Mouse (Mus musculus): ENCODE results near the gene Edar.

Gene Edar

GRCm38 (mm10) chr10:58651270-58652042, 24.0 kb downstream of the Edar start:
- no peak for DNase-seq

GRCm38 (mm10) chr10:58648787-58649186, 26.7 kb downstream of the Edar start:
- no peak for DNase-seq

GRCm38 (mm10) chr10:58644671-58645070, 30.8 kb downstream of the Edar start:
- no peak for DNase-seq

GRCm38 (mm10) chr10:58644194-58644593, 31.3 kb downstream of the Edar start:
- DNase-seq: no peak

- no peak for DNase-seq
These were observed 32.5 kb downstream of the Edar start for GRCm38 (mm10) chr10:58643001-58643400.

- no peak for DNase-seq
These were observed 33.8 kb downstream of the Edar start for GRCm38 (mm10) chr10:58641631-58642030.

- DNase-seq: no peak
These were observed 34.7 kb downstream of the Edar start for GRCm38 (mm10) chr10:58640446-58641400.

GRCm38 (mm10) chr10:58639291-58639690, 36.2 kb downstream of the Edar start:
- no peak for DNase-seq

GRCm38 (mm10) chr10:58636431-58637080, 38.9 kb downstream of the Edar start:
- DNase-seq: no peak

- DNase-seq: no peak
These were observed 41.9 kb downstream of the Edar start for GRCm38 (mm10) chr10:58633507-58633906.

GRCm38 (mm10) chr10:58627569-58627968, 47.9 kb downstream of the Edar start:
- DNase-seq: no peak

GRCm38 (mm10) chr10:58624848-58625711, 50.4 kb downstream of the Edar start:
- no peak for DNase-seq

- DNase-seq: no peak
These were observed 56.2 kb downstream of the Edar start for GRCm38 (mm10) chr10:58619266-58619665.

GRCm38 (mm10) chr10:58618501-58619216, 56.8 kb downstream of the Edar start:
- DNase-seq: no peak

- no peak for DNase-seq
These were observed 58.9 kb downstream of the Edar start for GRCm38 (mm10) chr10:58616565-58616964.

- no peak for DNase-seq
These were observed 60.9 kb downstream of the Edar start for GRCm38 (mm10) chr10:58614601-58615000.

GRCm38 (mm10) chr10:58610484-58611261, 64.8 kb downstream of the Edar start:
- DNase-seq: no peak

- DNase-seq: no peak
These were observed 66.6 kb downstream of the Edar start for GRCm38 (mm10) chr10:58608858-58609257.

GRCm38 (mm10) chr10:58606356-58606755, 69.1 kb downstream of the Edar start:
- DNase-seq: no peak

GRCm38 (mm10) chr10:58604779-58605178, 70.7 kb downstream of the Edar start:
- DNase-seq: peak; percentile 91

- peak; percentile 1 for DNase-seq
These were observed 73.5 kb downstream of the Edar start for GRCm38 (mm10) chr10:58601946-58602345.
